Mouse (Mus musculus) kidney, embryonic 15.5 days (tissue): ENCODE measurements at regions not wholly inside any gene's neighbourhood (a gene's known extent, or its start where the extent isn't known, plus 50 kb on each side); places are given as distances from the start of the nearest gene placed in this dataset.

Experiments used
- ATAC-seq: fragments of 200-750 bp; cut with Nextera tagmentation; replicated peaks from 2 replicates; pipeline ENCODE4 v1.8.0; 2017; ENCODE audit warnings: moderate TSS enrichment; ENCODE audit not compliant: low FRiP score
- H3K27ac ChIP-seq: fragments of 300-500 bp; sonication (generic); 2 replicates; pipeline ENCODE4 v1.5.1; 2015; ENCODE audit warnings: mild to moderate bottlenecking, inconsistent platforms
- H3K27me3 ChIP-seq: fragments of 300-500 bp; sonication (generic); 2 replicates; pipeline ENCODE4 v1.6.1; 2015; ENCODE audit warnings: inconsistent platforms
- H3K36me3 ChIP-seq: fragments of 300-500 bp; sonication (generic); 2 replicates; pipeline ENCODE4 v1.6.1; 2015; ENCODE audit warnings: inconsistent platforms
- H3K4me1 ChIP-seq: fragments of 300-500 bp; sonication (generic); 2 replicates; pipeline ENCODE4 v1.6.1; 2015; ENCODE audit warnings: inconsistent platforms
- H3K4me2 ChIP-seq: fragments of 300-500 bp; sonication (generic); 2 replicates; pipeline ENCODE4 v1.6.1; 2015; ENCODE audit warnings: moderate library complexity, mild to moderate bottlenecking, inconsistent platforms
- H3K4me3 ChIP-seq: fragments of 300-500 bp; sonication (generic); replicated peaks from 2 replicates; pipeline ENCODE4 v1.5.1; 2015; ENCODE audit warnings: mild to moderate bottlenecking, inconsistent platforms
- H3K9ac ChIP-seq: fragments of 300-500 bp; sonication (generic); 2 replicates; pipeline ENCODE4 v1.6.1; 2015; ENCODE audit warnings: mild to moderate bottlenecking, inconsistent platforms
- H3K9me3 ChIP-seq: fragments of 300-500 bp; sonication (generic); replicated peaks from 2 replicates; pipeline ENCODE4 v1.6.1; 2016; ENCODE audit warnings: inconsistent platforms
- WGBS: fragments of 180-500 bp; shearing (Covaris S2); methylation state at CpG from one replicate; pipeline ENCODE4 v1.1.7; 2015; ENCODE audit warnings: mixed read lengths; 5-methylcytosine and 5-hydroxymethylcytosine counted together

DNA sequence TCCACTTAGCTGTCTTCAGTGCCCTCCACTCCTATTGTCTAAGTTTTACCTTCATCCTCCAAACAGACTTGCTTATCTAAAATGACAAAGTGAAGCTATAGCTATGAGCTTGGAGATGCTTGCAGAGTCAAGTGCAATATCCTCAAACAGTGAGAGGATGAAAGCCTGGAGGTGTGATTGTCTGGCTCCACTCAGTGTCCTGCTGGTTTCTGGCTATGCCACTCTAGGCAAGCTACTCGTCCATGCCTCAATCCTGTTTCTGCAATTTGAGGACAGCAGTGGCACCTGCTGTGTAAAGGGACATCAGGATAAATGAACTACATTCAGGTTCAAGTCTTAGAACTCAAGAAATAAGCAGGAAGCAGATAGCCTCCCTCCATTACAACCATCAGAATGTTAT is 966.1 kb downstream of the Slc4a3 start:
- H3K36me3 ChIP-seq = no peaks in the 10 kb centered on the region
- H3K27ac ChIP-seq = no peak overlapping the region
- H3K4me1 ChIP-seq = no peaks in the 10 kb centered on the region
- no peak overlapping the region for H3K4me3 ChIP-seq
- no peak overlapping the region for H3K9ac ChIP-seq
- no peaks in the 10 kb centered on the region for H3K27me3 ChIP-seq
- H3K4me2 ChIP-seq = no peak overlapping the region
- no peak for ATAC-seq
- H3K9me3 ChIP-seq = no peaks in the 10 kb centered on the region
- WGBS = 63% methylated on average over 1 of the region's 1 CpGs

DNA sequence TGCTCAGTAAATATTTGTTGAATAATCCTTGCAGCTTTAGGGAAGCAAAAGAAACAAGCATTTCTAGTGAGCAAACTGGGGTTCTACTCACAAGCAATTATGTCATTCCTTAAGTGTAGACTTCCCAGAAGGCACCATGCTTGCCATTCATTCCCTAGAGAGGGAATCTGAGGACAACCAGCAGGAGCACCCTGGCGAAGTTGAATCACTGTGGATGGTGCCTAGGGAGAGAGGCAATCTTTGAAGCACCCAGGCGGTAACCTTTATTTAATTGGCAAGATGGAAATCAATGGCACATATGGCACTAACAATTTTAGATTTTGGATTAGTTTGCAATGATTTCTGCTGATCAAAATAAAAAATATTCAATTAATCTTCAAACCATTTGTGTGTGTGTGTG is 967.4 kb downstream of the Slc4a3 start:
- 92% methylated on average over 2 of the region's 2 CpGs for WGBS
- Histone ChIP-seq H3K27ac (no peak overlapping the region), H3K9me3 (no peaks in the 10 kb centered on the region), H3K36me3 (no peaks in the 10 kb centered on the region), H3K4me2 (no peak overlapping the region), H3K4me3 (no peak overlapping the region), H3K4me1 (no peaks in the 10 kb centered on the region), H3K9ac (no peak overlapping the region), H3K27me3 (no peaks in the 10 kb centered on the region)
- no peak for ATAC-seq

DNA sequence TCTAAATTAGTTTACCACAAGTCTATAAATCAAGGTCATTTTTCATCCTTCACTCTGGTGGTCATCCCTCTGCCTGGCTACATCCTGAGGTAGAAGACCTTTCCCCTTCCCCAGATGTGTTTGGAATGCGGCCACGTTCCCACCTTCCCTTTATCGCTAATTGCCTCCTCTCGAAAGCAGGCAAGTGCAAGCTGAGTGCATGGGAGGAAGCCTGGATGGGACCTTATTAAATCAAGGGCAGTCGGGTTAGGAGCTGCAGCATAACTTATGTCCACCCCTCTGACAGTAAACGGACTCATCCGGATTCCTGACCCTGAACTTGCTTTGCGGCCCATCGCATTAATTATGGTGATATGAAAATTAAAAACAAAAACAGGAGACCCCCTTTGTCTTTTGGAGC is 983.5 kb downstream of the Slc4a3 start:
- H3K9ac ChIP-seq = no peak overlapping the region
- ATAC-seq = peak; percentile 64
- no peak overlapping the region for H3K4me2 ChIP-seq
- H3K9me3 ChIP-seq = no peaks in the 10 kb centered on the region; the same call in 1 of the 2 replicates
- 18% methylated on average over 9 of the region's 9 CpGs for WGBS
- H3K36me3 ChIP-seq = no peaks in the 10 kb centered on the region
- peaks cover 13% of the 10 kb centered on the region; the same call in 1 of the 2 replicates for H3K4me1 ChIP-seq
- no peaks in the 10 kb centered on the region for H3K27me3 ChIP-seq
- no peak overlapping the region for H3K4me3 ChIP-seq
- H3K27ac ChIP-seq = no peak overlapping the region

DNA sequence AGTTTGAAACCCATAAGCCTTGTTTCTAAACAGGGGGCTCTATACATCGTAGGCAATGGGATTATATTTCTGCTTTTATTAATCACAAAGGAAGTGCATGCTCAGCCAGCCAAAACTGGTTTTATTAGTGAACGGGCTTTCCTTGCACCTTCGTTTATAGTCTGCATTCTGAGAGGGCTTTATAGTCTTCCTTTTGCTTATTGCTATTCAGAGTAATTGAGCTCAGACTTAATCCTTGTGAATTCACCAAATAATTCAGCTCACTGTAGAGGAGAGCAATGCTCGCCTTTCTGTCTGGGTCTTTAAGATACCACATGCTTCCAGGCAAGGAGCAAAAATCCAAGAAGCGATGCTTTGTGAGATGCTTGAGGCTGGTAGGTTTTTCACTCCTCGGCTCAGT is 984.3 kb downstream of the Slc4a3 start:
- Histone ChIP-seq H3K4me3 (no peak overlapping the region), H3K9me3 (no peaks in the 10 kb centered on the region; the same call in 1 of the 2 replicates), H3K36me3 (no peaks in the 10 kb centered on the region), H3K27ac (no peak overlapping the region), H3K27me3 (no peaks in the 10 kb centered on the region), H3K4me2 (no peak overlapping the region), H3K9ac (no peak overlapping the region), H3K4me1 (peaks cover 13% of the 10 kb centered on the region; the same call in 1 of the 2 replicates)
- ATAC-seq = no peak
- 39% methylated on average over 6 of the region's 6 CpGs for WGBS

DNA sequence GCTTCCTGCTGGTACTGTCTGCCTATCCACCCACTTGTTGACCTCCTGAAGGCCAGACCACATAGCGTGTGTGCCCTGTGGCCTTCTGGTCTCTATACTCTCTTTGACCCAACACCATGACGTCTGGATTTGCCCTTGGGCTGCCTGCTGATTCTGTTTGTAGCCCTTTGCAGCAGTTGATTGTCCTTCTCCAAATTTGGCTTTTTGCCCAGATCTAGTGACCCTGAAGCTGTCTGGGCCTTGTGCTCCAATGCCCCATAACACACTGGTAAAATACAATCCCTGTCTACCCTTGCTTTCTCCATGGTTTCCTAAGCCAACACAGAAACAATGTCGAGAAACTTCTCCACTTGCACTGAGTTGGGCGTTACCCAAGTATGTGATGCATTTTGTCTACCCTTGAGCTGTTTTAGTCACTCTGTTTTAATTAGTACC is 979.3 kb downstream of the Epha4 start:
- H3K4me3 ChIP-seq = no peak overlapping the region
- H3K9me3 ChIP-seq = no peaks in the 10 kb centered on the region
- no peaks in the 10 kb centered on the region for H3K36me3 ChIP-seq
- H3K9ac ChIP-seq = no peak overlapping the region
- ATAC-seq = no peak
- H3K4me1 ChIP-seq = no peaks in the 10 kb centered on the region
- H3K27me3 ChIP-seq = no peaks in the 10 kb centered on the region
- H3K27ac ChIP-seq = no peak overlapping the region
- H3K4me2 ChIP-seq = no peak overlapping the region
- WGBS = 68% methylated on average over 4 of the region's 4 CpGs

DNA sequence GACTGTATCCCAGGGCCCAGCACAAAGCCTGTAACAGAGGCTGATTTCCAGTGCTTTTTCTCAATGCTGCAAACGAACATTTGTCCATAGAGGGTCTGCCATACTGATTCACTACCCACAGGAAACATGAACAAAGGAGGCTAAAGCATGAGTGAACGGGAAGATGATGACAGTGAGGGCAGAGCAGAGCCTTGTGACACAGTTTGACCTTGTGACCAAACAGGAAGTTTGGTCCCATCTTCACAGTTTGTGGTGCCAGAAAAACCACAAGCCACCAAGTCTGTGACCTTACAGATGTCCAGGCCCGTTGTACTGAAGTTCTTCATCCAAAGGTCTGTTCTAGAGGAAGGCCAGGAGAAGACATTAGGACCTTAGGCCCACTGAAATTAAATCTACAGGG is 974.4 kb downstream of the Epha4 start:
- H3K27me3 ChIP-seq = no peaks in the 10 kb centered on the region
- 52% methylated on average over 3 of the region's 3 CpGs for WGBS
- no peak overlapping the region for H3K4me3 ChIP-seq
- no peak overlapping the region for H3K27ac ChIP-seq
- H3K9me3 ChIP-seq = no peaks in the 10 kb centered on the region
- no peak overlapping the region for H3K9ac ChIP-seq
- no peaks in the 10 kb centered on the region for H3K4me1 ChIP-seq
- H3K4me2 ChIP-seq = no peak overlapping the region
- ATAC-seq = no peak
- no peaks in the 10 kb centered on the region for H3K36me3 ChIP-seq

DNA sequence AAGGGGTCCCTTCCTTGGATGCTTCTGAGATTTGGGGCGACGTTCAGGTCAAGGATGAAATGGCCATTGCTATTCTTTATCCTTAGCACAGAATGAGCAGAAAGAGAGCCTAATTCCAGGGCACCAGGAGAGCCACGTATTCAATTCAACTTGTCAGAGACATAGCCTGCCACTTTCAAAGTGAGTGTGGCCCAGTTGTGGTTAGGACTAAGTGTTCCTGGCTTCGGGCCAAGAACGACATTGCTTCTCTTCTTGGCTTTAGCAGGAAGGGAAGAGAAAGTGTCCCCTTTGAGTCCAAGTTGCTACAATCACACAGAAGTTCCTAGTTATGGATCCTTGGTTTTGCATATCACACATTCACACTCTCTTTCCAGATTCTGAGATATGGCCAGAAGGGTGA is 964.0 kb downstream of the Epha4 start:
- Histone ChIP-seq H3K9me3 (no peaks in the 10 kb centered on the region), H3K4me2 (no peak overlapping the region), H3K4me1 (0 out of 2 replicates have a peak, but pooled peaks cover 2% of the 10 kb centered on the region), H3K9ac (no peak overlapping the region), H3K4me3 (no peak overlapping the region), H3K27ac (no peak overlapping the region), H3K27me3 (no peaks in the 10 kb centered on the region), H3K36me3 (no peaks in the 10 kb centered on the region)
- no peak for ATAC-seq
- 58% methylated on average over 5 of the region's 5 CpGs for WGBS

DNA sequence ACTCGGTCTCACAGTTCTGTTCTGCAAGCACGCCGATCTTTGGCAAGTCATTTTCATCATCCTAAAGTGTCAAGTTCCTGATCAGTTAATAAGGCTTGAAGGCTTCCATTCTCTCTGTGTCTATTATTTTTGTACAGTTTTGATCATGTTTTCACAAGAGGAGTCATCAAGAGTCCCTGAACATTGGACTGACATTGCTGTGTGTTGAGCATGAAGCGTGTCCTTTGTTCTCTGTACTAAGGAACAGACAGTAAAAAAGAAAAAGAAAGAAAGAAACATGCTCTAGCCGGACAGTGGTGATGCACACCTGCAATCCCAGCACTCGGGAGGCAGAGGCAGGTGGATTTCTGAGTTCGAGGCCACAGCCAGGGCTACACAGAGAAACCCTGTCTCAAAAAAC is 955.4 kb downstream of the Epha4 start:
- Histone ChIP-seq H3K9me3 (no peaks in the 10 kb centered on the region), H3K4me2 (no peak overlapping the region), H3K27me3 (no peaks in the 10 kb centered on the region), H3K36me3 (no peaks in the 10 kb centered on the region), H3K27ac (no peak overlapping the region), H3K9ac (no peak overlapping the region), H3K4me1 (no peaks in the 10 kb centered on the region), H3K4me3 (no peak overlapping the region)
- WGBS = 88% methylated on average over 7 of the region's 7 CpGs
- no peak for ATAC-seq

DNA sequence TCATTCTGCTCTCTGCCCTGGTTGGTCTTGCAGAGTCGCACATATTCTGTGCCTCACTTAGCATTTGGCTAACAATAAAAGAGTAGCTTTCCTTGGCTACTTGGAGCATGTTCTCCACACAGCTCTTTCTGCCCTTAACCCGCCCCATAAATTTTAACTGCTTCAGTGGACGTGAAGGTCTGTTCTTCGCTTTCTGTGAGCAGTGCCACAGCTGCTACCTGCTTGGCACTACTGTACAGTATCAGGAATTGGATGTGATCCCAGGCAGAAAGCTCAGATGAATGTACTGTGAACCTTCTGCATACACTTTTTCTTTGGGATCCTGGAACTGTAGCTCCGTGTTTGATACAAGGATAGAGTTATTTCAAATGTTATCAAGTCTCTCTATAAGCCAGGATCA is 939.4 kb downstream of the Epha4 start:
- Histone ChIP-seq H3K4me3 (no peak overlapping the region), H3K27ac (no peak overlapping the region), H3K4me2 (no peak overlapping the region), H3K9me3 (no peaks in the 10 kb centered on the region), H3K36me3 (no peaks in the 10 kb centered on the region), H3K9ac (no peak overlapping the region), H3K27me3 (no peaks in the 10 kb centered on the region), H3K4me1 (peaks cover 5% of the 10 kb centered on the region)
- WGBS = 41% methylated on average over 5 of the region's 5 CpGs
- no peak for ATAC-seq

DNA sequence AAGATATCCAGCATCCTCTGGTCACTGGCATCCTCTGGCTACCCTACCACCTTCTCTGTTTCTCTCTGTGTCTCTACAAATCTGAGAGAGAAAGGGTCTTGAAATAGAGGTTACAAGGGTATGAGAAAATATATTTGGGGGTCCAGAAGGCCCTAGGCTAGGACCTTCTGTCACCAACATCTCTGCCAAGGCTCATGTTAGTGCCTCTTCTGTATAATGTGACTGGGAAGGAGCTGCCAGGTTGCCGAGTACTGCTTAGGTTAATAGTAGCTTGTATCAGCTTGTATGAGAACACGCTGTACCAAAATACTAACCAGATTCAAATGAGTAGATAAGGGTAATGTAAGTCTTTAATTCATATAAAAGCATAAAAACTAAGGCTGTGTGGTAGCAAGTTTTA is 929.0 kb downstream of the Epha4 start:
- Histone ChIP-seq H3K9ac (no peak overlapping the region), H3K4me3 (no peak overlapping the region), H3K4me2 (no peak overlapping the region), H3K36me3 (no peaks in the 10 kb centered on the region), H3K9me3 (no peaks in the 10 kb centered on the region), H3K27me3 (no peaks in the 10 kb centered on the region), H3K27ac (no peak overlapping the region), H3K4me1 (no peaks in the 10 kb centered on the region)
- 90% methylated on average over 2 of the region's 2 CpGs for WGBS
- no peak for ATAC-seq

DNA sequence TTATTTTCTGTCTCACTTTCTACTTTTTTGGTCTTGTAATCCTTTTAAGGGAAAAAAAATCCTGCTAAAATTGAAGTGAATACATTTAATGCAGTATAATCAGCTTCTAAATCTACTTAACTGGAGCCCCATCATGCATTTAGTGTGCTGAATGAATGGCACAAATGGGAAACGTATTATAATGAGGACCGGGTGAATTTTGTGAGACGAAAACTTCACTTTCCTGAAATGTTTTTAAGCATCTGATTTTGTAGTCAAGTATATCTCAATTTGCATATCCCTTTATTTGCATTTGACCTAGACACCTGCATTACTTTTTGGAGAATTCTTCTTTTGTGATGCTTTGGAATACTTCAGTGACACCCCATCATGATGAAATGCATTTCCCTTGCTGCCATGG is 889.1 kb downstream of the Epha4 start:
- 89% methylated on average over 3 of the region's 3 CpGs for WGBS
- no peaks in the 10 kb centered on the region for H3K9me3 ChIP-seq
- H3K4me1 ChIP-seq = no peaks in the 10 kb centered on the region
- no peaks in the 10 kb centered on the region for H3K27me3 ChIP-seq
- H3K4me3 ChIP-seq = no peak overlapping the region
- H3K4me2 ChIP-seq = no peak overlapping the region
- H3K9ac ChIP-seq = no peak overlapping the region
- H3K36me3 ChIP-seq = no peaks in the 10 kb centered on the region
- no peak overlapping the region for H3K27ac ChIP-seq
- no peak for ATAC-seq

DNA sequence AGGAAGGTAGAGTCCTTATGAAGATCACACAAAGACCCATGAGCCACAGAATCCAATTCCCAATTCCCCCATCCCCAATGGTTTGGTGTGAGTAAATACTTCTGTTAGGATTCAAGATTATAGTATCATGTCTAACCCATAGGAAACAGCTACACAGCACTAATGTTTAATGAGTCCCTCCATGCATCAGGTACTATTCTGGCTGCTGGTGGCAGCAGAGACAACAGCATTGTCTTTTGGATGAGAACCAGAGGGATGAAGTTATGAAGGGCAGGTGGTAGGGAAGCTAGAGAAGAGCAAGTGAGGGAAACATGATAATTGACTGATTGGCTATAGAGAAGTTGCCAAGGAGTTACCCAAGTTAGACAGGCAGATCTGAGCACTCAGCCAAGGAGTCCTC is 885.0 kb downstream of the Epha4 start:
- Histone ChIP-seq H3K4me2 (no peak overlapping the region), H3K36me3 (no peaks in the 10 kb centered on the region), H3K27ac (no peak overlapping the region), H3K9me3 (no peaks in the 10 kb centered on the region), H3K4me3 (no peak overlapping the region), H3K27me3 (no peaks in the 10 kb centered on the region), H3K9ac (no peak overlapping the region), H3K4me1 (no peaks in the 10 kb centered on the region)
- no peak for ATAC-seq

DNA sequence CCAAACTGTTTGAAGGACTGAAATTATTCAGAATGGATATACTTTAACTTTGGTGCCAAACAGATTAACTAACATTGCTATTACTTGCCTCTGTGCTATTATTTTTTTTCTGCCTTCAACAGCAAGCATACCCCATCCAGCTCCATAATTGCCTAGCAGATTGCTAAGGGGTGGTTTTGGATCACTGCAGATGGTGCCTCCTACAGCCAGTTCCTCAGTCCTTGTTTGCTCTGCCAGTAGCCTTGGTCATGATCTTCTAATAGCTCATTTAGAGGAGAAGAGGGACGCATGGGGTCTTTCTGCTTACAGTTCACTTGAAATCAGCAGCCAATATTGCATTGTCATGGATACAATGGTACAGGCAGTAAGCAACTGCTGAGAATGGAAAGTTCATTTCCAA is 880.8 kb downstream of the Epha4 start:
- Histone ChIP-seq H3K4me2 (no peak overlapping the region), H3K36me3 (no peaks in the 10 kb centered on the region), H3K4me3 (no peak overlapping the region), H3K9me3 (no peaks in the 10 kb centered on the region), H3K9ac (no peak overlapping the region), H3K27ac (no peak overlapping the region), H3K4me1 (no peaks in the 10 kb centered on the region), H3K27me3 (no peaks in the 10 kb centered on the region)
- WGBS = 61% methylated on average over 1 of the region's 1 CpGs
- ATAC-seq = no peak
